In genomic region chr12:8640711-8641424, GRCm38 (mm10) we compare ENCODE assay signal across 8 mouse cellular contexts. TPM values are rescaled to one million over a fixed set of nuclear protein-coding genes. Genes with fewer than 3 reads are reported as not detected.
A peak's percentile ranks its signal among the peaks of the same experiment; 100 is the strongest.
DNase-seq lines count a peak whose midpoint lies in the region; ATAC-seq and TF ChIP-seq lines count a peak whose summit lies in the region.

No protein-coding gene starts in this region.

- peak overlapping the region; percentile 86 for H3K9ac ChIP-seq in hindbrain, postnatal 0 days (replicated peaks; ENCODE audit: low read length)

- H3K4me1 ChIP-seq in hindbrain, postnatal 0 days (ENCODE audit: insufficient read depth, low read length): no peaks in the 10 kb centered on the region

- no peaks in the 10 kb centered on the region for H3K9me3 ChIP-seq in hindbrain, postnatal 0 days (ENCODE audit: low read length)

- intact Hi-C loops in gastrocnemius, adult 2 months (cut with DNase I): loop anchor here (2.0 kb wide), 1 partner anchor 32 kb away; no protein-coding TSS in a partner anchor
- intact Hi-C loops in left cerebral cortex, adult 2 months (cut with DNase I): loop anchor here (1.0 kb wide), 1 partner anchor 33 kb away; the partner anchor contains the start of gene Pum2

- peak; percentile 1; the same call in 1 of the 2 replicates for TF ChIP-seq CTCF in gastrocnemius, adult 2 months (IDR thresholded peaks at IDR 0.05)
- TF ChIP-seq CTCF in hindbrain, postnatal 0 days (IDR thresholded peaks at IDR 0.05; ENCODE audit: low read depth): peak; percentile 46
- TF ChIP-seq CTCF in left cerebral cortex, adult 2 months (IDR thresholded peaks at IDR 0.05): peak; percentile 6; the same call in 1 of the 2 replicates

- WGBS in hindbrain, postnatal 0 days: under 1% methylated on average over 46 of the region's 47 CpGs

- H3K27ac ChIP-seq in gastrocnemius, adult 2 months: peak overlapping the region; percentile 100
- H3K27ac ChIP-seq in hindbrain, postnatal 0 days: peak overlapping the region; percentile 94
- H3K27ac ChIP-seq in left cerebral cortex, adult 2 months: peak overlapping the region; percentile 100

- peak overlapping the region; percentile 96 for H3K4me3 ChIP-seq in gastrocnemius, adult 2 months
- peak overlapping the region; percentile 56 for H3K4me3 ChIP-seq in hindbrain, postnatal 0 days (ENCODE audit: low read length)
- peak overlapping the region; percentile 81 for H3K4me3 ChIP-seq in left cerebral cortex, adult 2 months

- peak; percentile 96 for DNase-seq in ZHBTc4 (ENCODE audit: low read depth, low spot score)
- peak; percentile 99 for DNase-seq in gastrocnemius, adult 2 months
- DNase-seq in hindbrain, postnatal 0 days (ENCODE audit: low spot score): peak; percentile 97
- peak; percentile 99 to 100 for DNase-seq in left cerebral cortex, adult 2 months (ENCODE audit: extremely low spot score in 1 of 2, low spot score in 2 of 2)
- DNase-seq in right cerebral cortex, adult 2 months (ENCODE audit: low spot score in 2 of 2): peak; percentile 99 to 100
- DNase-seq in urinary bladder, postnatal 14 days (ENCODE audit: low spot score): peak; percentile 98

- H3K27me3 ChIP-seq in hindbrain, postnatal 0 days (ENCODE audit: insufficient read depth, low read length): no peaks in the 10 kb centered on the region

- no peaks in the 10 kb centered on the region for H3K36me3 ChIP-seq in hindbrain, postnatal 0 days (ENCODE audit: insufficient read depth, low read length)

- ATAC-seq in common myeloid progenitor, adult 5-6 weeks (replicated peaks; ENCODE audit: low read depth, poor library complexity, severe bottlenecking): peak; percentile 98
- ATAC-seq in hindbrain, postnatal 0 days: peak; percentile 99
- ATAC-seq in megakaryocyte, adult 5-6 weeks (ENCODE audit: poor library complexity, severe bottlenecking): peak; percentile 93

- peak overlapping the region; percentile 65 for H3K4me2 ChIP-seq in hindbrain, postnatal 0 days (ENCODE audit: low read depth, low read length)

RNA-seq across cellular contexts. Expression of gene Pum2, which starts 33.1 kb away (rescaled TPM):
- total RNA-seq in common myeloid progenitor, adult 5-6 weeks (2017): 201 and 210 TPM in 2 replicates
- total RNA-seq in gastrocnemius, adult 2 months (2021): 10 to 100 TPM; 83.1 to 83.6 TPM
- 118 and 133 TPM in 2 replicates for total RNA-seq in hindbrain, postnatal 0 days (2014; rRNA removed)
- polyA plus RNA-seq in hindbrain, postnatal 0 days (2015; fragmentation: Nextera tagmentation; extraction: Ambion mirVana): 31.1 and 34.5 TPM in 2 replicates
- 100 to 1,000 TPM; 193 to 209 TPM for total RNA-seq in left cerebral cortex, adult 2 months (2021)
- 152 and 162 TPM in 2 replicates for total RNA-seq in megakaryocyte, adult 5-6 weeks (2015)
- 119 and 124 TPM in 2 replicates for total RNA-seq in megakaryocyte, adult 5-6 weeks (2017)

RNA-seq across cellular contexts. Expression of gene Slc7a15, which starts 42.0 kb away (rescaled TPM):
- not detected in 2 replicates for total RNA-seq in common myeloid progenitor, adult 5-6 weeks (2017)
- not detected for total RNA-seq in gastrocnemius, adult 2 months (2021)
- not detected in 2 replicates for total RNA-seq in hindbrain, postnatal 0 days (2014; rRNA removed)
- 0.09 TPM in 1 of 2 replicates, not detected in the other for polyA plus RNA-seq in hindbrain, postnatal 0 days (2015; fragmentation: Nextera tagmentation; extraction: Ambion mirVana)
- not detected for total RNA-seq in left cerebral cortex, adult 2 months (2021)
- not detected in 2 replicates for total RNA-seq in megakaryocyte, adult 5-6 weeks (2015)
- total RNA-seq in megakaryocyte, adult 5-6 weeks (2017): not detected in 2 replicates

Comparison
In these comparisons a context has a peak if more than half of its experiments do, and no peak if none do; other contexts are left out.
1. Peak in every context shown above with its lines: DNase-seq, ATAC-seq, H3K4me3 ChIP-seq and H3K27ac ChIP-seq.